Mouse (Mus musculus): ENCODE results near the gene Slc43a2. TPM values are rescaled to one million over a fixed set of nuclear protein-coding genes. Genes with fewer than 3 reads are reported as not detected.
"Not testable (repeated sequence)": the region's sequence is repeated elsewhere in the genome, so short reads cannot be mapped to it uniquely, and the experiment has no call there.

The Slc43a2 gene
- total RNA-seq, 2 experiments from 2014 or later, result 25.3 to 30.8 TPM

- DNase-seq, result no peak
- intact Hi-C loops (cut with DNase I; ENCODE audit: low total_unique reads), result no loop called here
These were observed 13.2 kb downstream of the Slc43a2 start for GRCm38 (mm10) chr11:75544713-75545112.

GRCm38 (mm10) chr11:75546057-75546456 lies 14.6 kb downstream of the Slc43a2 start:
- no peak for DNase-seq
- intact Hi-C loops (cut with DNase I; ENCODE audit: low total_unique reads), result no loop called here

- intact Hi-C loops (cut with DNase I; ENCODE audit: low total_unique reads), result no loop called here
- no peak for DNase-seq
These were observed 18.2 kb downstream of the Slc43a2 start for GRCm38 (mm10) chr11:75549658-75550111.

GRCm38 (mm10) chr11:75550200-75550946 lies 18.9 kb downstream of the Slc43a2 start:
- peak; percentile 46 for DNase-seq
- intact Hi-C loops (cut with DNase I; ENCODE audit: low total_unique reads), result no loop called here

GRCm38 (mm10) chr11:75551321-75551720 lies 19.8 kb downstream of the Slc43a2 start:
- DNase-seq, result no peak
- intact Hi-C loops (cut with DNase I; ENCODE audit: low total_unique reads), result no loop called here

GRCm38 (mm10) chr11:75551961-75552441 lies 20.5 kb downstream of the Slc43a2 start:
- peak; percentile 67 for DNase-seq
- intact Hi-C loops (cut with DNase I; ENCODE audit: low total_unique reads), result no loop called here

- intact Hi-C loops (cut with DNase I; ENCODE audit: low total_unique reads), result no loop called here
- no peak for DNase-seq
These were observed 21.5 kb downstream of the Slc43a2 start for GRCm38 (mm10) chr11:75552906-75553482.

GRCm38 (mm10) chr11:75556006-75556405 lies 24.5 kb downstream of the Slc43a2 start:
- intact Hi-C loops (cut with DNase I; ENCODE audit: low total_unique reads); DNase-seq: not testable (repeated sequence)

GRCm38 (mm10) chr11:75557142-75557541 lies 25.6 kb downstream of the Slc43a2 start:
- no peak for DNase-seq

GRCm38 (mm10) chr11:75558101-75558500 lies 26.6 kb downstream of the Slc43a2 start:
- DNase-seq, result no peak
- intact Hi-C loops (cut with DNase I; ENCODE audit: low total_unique reads), result no loop called here

More at GRCm38 (mm10) chr11:75557142-75557541, 25.6 kb downstream of the Slc43a2 start:
- intact Hi-C loops (cut with DNase I; ENCODE audit: low total_unique reads), result no loop called here

GRCm38 (mm10) chr11:75559870-75560504 lies 28.5 kb downstream of the Slc43a2 start:
- no peak for DNase-seq
- intact Hi-C loops (cut with DNase I; ENCODE audit: low total_unique reads), result no loop called here

GRCm38 (mm10) chr11:75560530-75561409 lies 29.3 kb downstream of the Slc43a2 start:
- intact Hi-C loops (cut with DNase I; ENCODE audit: low total_unique reads), result no loop called here
- DNase-seq, result no peak

GRCm38 (mm10) chr11:75561410-75561791 lies 29.9 kb downstream of the Slc43a2 start:
- DNase-seq, result no peak
- intact Hi-C loops (cut with DNase I; ENCODE audit: low total_unique reads), result no loop called here

GRCm38 (mm10) chr11:75562840-75563239 lies 31.3 kb downstream of the Slc43a2 start:
- intact Hi-C loops (cut with DNase I; ENCODE audit: low total_unique reads), result no loop called here
- DNase-seq, result peak; percentile 32

GRCm38 (mm10) chr11:75563851-75564548 lies 32.5 kb downstream of the Slc43a2 start:
- peak; percentile 31 for DNase-seq
- intact Hi-C loops (cut with DNase I; ENCODE audit: low total_unique reads), result no loop called here

- DNase-seq, result peak; percentile 84
- intact Hi-C loops (cut with DNase I; ENCODE audit: low total_unique reads), result no loop called here
These were observed 34.4 kb downstream of the Slc43a2 start for GRCm38 (mm10) chr11:75565849-75566248.

GRCm38 (mm10) chr11:75566276-75567196 lies 35.0 kb downstream of the Slc43a2 start:
- no peak for DNase-seq
- intact Hi-C loops (cut with DNase I; ENCODE audit: low total_unique reads), result no loop called here

Measured in gastrocnemius, postnatal 14 days (tissue).